Mouse (Mus musculus) cerebellum, adult 11-12 months (tissue): ENCODE data around the gene 4931409K22Rik.
A peak's percentile ranks its signal among the peaks of the same experiment; 100 is the strongest.

ENCODE experiments used
- DNase-seq: peaks from one replicate; pipeline ENCODE4 v3.0.0; 2022

The 4931409K22Rik gene

DNA sequence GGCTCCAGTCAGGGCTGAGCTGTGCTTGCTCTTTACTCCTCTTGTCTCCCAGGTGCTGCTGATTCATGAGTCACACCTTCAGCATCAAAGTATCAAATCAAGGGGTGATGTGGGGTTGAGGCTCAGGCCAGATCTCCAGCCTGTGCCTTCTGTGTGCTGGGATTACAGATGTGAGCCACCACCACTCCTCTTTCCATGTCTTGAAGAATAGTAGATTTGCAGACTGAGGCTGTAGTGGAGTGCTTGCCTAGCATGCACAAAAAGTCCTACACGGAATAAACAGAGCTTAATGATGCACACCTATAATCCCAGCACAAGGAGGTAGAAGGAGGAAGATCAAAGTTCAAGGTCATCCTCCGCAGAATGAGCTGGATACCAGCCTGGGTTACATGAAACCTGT lies at the start of gene 4931409K22Rik:
Gene 4931409K22Rik, minus strand, starts transcription at position 101 of the 400 bp plus-strand sequence.
- DNase-seq = no peak

DNA sequence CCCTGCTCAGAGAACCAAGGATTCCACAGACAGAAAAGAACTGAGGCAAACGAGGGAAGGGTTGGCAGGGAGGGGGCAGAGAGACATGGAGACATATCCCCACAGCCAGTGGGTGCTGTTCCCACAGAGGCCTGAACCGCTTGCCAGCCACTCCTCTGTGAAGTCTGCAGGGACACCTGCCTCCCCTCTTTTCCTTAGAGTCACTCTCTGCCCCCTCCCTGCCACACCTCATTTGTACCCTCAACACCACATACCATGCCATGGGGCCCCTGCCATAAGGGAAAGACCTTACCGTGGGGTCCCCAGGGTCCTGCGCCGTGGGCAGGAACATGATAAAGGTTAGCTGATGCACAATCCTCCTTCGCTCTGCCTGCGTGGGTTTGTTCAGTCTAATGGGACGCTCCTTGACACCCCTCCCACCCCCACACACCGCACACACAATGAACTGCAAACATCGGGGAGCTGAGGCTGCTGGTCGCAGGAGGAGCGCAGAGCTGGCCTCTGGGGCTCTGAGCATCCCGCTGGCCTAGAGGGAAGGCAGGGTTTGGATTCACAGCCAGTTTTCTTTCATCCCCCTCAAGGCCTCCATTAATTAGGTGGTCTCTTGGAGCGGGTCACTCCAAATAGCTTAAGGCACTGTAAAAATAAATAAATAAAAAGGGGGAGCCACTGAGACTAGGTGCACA lies 49.5 kb upstream of the 4931409K22Rik start:
- DNase-seq = peak; percentile 41

DNA sequence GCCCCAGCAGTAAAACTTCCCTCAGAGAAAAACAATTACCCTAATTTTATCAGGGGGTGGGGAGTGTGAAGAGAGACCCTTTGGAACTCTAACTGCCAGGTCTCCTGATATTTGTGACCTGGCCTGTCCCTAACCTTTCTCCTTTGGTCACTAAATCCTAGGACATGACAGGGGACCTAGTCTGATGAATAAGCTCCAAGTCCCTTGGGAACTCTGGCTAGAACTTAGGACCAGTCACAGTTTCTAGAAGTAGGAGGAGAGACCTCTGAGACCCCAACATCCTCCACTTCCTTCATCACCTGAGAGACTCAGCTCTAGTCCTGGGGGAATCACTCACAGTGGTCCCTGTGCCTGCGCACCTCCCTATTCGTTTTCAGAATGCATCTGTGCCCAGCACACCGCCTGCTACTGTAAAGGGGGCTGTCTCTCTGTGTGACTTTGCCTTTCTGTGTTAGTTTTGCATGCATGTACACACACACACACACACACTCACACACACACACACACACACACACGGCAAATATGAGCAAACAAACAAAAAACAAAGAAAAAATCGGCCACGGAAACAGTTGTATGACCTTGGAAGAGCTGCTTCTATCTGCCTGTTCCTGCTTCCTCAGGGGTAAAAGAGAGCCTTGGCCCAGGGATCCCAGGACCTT lies 48.8 kb upstream of the 4931409K22Rik start:
- peak; percentile 27 for DNase-seq

DNA sequence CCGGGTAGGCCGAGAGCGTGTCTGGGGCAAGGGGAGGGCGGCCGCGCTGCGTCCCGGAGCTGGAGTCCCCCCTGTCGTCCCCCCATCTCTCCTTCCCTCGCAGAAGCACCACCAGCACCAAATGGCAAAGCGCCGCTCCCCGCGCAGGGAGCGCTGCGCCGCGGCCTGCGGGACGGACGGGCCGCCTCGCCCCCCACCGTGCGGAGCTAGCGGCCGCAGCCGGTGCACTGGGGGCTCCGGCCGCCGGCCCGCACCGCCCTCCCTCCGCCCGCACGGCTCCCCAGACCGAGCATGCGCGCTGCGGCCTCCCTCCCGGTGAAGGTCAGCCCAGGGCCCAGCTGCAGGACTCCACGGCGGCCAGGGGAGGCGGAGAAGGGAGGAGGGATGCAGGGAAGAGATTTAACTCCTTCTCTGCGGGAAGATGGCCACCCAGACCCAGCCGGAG lies 48.1 kb upstream of the 4931409K22Rik start:
- peak; percentile 86 for DNase-seq

DNA sequence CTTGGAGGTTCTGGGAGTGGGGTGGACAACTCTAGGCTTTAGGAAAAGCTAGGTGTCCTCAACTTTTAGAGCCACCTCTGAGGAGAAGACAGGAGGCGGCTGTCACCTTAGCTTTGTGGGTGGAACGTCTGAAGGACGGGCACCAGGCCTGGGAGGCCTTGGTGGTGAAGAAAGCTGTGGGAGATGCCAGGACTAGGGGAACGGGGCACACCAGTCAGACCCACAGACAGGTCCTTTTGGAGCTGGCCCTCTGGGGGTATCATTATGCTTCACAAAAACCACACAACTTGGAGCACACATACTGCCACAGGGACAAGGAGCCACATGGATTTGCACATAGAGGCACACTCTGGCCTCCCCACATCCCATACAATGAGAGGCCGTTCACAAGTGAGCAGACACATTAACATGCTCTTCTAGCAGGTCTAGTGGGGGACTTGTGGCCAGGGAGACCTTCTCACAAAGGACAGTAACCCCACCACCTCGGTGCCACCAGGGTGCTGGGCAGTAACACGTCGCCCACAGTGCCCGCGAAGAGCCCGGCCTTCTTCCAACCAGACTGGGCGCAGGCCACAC lies 47.6 kb upstream of the 4931409K22Rik start:
- peak; percentile 46 for DNase-seq

DNA sequence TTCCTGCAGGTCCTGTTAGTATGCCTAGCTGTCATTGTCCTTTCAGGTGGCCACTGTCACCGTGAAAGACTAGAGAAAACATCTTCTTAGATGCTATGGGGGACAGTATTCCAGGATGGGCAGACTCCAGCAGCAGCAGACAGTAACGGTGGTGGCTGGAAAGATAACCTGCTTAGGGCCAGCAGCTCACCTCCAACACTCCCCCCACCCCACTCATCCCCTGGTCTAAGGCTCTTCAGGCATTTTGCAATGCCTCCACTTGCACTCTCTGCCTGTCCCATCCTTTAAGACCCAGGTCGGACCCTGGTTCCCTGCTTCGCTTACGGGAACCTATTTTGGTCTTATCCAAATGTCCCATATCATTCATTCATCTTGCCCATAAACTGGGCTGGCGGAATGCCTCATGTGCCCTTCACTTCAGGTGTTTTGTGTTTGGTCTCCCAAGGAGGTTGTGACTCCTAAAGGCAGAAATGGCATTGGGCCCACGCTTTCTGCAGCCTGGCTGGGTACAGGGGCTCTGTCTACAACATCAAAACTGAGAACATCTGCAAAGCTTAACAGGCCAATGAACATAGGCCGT lies 46.9 kb upstream of the 4931409K22Rik start:
- DNase-seq = peak; percentile 57

DNA sequence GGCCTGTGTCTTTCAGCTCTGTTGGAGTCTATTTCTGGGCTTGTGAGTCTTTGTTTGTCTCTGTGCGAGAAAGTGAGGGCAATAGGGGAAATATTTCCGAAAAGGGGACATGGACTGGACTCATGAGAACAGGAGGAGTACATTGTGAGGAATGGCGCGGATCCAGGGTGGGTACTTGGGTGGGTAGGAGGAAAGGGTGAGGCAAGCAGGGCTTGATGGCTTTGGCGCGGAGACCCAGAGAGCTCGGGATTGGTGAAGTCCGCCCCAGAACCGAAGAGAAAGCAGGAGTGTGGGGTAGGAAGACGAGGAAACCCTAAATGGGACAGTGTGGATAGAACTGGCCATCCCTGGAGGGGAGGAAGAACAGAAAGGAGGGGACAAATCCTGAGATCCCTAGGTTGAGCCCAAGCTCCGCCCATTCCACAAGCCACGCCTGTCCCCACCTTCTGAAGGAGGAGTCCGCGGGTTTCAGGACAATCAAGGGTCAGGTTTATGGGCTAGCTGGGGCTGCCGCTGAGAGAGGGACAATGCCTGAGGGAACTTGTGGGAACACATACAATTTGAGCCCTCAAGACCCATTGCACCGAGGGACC lies 46.2 kb upstream of the 4931409K22Rik start:
- DNase-seq = peak; percentile 78

DNA sequence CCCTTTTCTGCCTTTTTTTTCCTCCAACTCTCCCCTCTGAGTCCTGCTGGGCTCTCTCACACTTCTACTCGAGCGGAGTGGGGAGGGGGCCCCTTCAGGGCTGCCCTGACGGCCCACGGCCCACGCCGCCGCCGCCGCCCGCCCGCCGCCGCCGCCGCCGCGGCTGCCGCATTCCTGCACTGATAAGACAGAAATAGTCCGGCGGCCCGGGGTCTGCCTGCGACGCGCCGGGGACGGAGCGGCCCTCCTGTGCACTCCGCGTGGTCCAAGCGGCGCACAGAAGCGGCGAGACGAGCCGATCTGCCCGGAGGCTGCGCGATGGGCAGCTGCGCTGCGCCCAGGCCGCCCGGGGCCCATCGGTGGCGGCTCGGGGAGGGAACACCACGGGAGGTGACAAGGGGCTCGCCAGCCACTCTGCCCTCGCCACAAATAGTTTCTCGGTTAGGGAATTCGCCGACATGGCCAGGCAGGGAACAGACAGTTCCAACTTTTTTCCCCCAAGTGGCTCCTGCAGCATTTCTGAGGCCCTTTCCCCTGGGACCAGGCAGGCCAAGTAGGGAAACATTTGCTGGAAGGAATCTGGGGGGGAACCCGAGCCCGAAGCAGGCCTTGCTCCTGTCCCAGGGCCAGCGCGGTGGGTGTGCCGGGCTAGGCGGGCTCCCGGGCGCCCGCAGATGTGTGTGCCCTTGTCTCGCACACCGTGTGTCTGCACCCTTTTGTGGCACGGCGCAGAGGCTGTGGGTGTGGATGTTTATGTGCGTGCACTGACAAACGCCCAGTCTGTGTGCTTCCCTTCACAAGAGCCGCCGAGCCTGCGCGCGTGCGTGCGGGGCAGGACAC lies 45.5 kb upstream of the 4931409K22Rik start:
- peak; percentile 55 for DNase-seq

DNA sequence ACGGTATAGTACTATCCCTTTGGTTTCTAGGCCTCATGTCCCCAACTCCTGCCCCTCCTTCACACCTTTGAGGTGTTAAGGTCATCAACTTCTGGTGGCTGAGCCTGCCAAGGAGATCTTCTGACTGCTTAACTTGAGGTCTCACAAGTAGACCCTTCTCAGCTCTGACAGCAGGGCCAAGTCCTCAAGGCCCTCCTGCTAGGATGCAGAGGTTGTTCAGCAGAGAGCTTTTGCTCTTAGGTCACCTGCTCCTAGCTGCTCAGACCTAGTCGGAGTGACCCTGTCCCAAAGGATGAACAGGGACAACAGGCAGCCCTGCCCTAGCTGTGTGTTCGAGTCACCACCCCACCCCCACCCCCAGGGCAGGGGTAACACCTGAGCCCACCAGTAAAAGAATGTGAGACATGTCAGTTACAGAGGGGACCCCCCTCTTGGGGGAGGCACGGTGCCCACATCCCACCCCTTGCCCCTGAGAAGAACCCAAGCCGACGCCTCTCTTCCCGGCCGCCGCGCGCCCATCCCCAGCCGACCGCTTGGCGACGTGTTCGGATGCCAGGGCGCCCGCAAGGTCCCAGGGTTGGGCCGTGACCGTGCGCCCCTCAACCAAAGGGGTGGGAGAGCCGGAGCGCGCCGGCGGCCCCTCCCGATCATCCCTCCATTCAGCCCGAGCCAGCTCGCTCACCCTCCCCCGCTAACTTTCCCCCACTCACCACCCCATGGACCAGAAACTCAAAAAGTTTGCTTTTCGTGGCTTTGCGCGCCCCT lies 44.6 kb upstream of the 4931409K22Rik start:
- peak; percentile 56 for DNase-seq

DNA sequence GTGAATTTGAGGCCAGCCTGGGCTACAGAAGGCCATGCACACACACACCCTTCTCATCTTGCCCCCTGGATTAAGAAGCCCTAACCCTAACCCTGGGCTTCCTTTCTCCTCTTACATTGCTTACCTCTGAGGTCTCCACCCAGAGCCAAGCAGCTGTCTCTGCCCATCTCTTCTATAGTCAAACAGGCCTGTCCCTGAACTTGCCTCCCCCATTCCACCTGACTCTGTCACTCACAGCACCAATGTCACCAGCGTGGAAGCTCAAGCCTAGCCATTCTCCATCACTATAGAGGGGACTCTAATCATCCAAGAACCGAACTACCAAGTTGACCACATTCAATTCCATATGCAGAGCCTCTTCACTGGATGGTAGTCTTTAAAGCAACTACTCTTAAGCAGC lies 43.6 kb upstream of the 4931409K22Rik start:
- DNase-seq = no peak

DNA sequence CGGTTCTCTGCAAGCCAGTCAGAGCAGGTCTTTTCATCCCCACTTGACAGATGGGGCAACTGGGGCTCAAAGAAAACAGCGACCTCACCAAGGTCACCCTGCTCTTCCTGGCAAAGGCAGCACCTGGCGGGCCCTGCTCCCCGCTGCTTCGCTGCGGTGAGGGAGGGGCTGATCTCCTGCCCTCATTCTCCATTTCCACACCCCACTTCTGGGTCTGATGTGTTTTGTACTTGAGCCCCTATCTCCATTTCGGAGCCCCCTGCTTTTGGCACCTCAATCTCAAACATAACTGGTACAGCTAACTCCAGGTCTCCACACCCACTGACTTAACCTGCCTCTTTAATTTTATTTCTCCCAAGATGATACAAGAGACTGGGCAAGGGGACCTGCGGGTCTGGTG lies 42.5 kb upstream of the 4931409K22Rik start:
- peak; percentile 42 for DNase-seq

DNA sequence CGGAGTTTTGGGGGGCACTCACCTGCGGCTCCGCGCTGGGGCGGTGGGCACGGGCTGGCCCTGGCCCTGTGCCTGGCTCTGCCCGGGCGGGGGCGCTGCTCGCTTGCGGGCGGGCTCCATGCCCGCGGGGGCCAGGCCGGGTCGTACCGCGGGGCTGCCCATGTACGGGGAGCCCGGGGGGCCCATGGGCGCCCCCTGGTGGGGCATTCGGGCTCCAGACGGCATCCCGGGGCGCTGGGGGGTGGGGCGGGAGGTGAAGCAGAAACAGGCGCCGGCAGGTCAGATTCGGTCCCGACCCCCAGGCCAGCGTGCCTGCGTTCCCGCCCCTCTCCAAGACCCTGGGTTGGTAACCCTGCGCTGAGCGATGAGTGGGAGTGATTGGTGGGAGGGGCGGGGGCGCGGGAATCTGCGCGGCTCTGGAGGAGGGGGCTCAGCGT lies 42.0 kb upstream of the 4931409K22Rik start:
- peak; percentile 66 for DNase-seq

DNA sequence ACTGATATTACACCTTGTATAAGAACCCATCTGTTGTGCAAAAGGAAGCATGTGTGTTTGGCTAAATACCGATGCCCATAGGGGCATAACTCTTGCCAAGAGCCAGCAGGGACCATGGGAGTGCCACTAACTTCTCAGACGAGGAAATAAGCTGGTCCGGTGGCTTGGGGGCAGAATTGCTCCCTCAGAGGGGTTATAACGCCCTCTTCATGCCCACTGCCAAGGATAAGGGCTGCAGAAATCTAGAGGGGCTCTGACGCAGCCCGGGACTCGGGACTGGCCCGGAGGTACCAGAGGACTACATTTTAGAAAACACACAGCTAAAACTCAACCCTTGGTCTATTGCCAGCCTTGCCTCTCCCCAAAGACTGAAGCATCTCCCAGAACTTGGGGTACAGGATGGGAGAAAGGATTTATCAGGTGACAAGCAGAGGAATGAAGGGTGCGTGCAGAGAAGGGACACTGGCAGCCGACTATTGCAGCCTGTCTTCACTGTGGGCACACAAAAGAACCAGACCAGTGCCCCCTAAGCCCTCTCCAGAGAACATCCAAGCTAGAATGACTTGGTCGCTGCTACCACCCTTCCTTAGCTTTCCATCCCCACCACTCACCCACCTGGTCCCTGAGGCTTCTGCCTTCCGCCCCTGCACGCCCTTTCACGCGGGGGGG lies 41.4 kb upstream of the 4931409K22Rik start:
- DNase-seq = peak; percentile 66

DNA sequence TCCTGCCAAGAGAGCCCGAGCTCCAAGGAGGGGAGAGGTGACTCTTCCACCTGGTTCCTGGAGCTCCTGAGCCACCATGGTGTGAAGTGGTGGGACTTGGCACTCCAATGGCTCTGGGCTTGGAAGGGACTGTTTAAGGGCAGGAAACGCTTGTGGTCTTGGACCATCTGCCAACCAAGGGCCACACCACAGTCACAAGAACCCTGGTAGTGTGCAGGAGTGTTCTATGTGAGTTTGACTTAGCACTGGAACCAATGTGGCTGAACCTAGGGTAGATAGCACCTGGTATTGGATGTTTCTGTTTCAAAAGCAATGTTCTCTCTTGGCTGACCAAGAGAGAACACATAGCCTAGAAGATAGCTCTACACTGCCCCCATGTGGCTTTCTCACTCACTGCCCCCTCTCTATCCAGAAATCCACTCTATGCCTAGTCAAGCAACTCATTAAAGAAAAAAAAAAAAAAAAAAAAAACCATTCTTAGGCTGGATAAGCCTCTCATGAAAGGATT lies 40.7 kb upstream of the 4931409K22Rik start:
- peak; percentile 75 for DNase-seq

DNA sequence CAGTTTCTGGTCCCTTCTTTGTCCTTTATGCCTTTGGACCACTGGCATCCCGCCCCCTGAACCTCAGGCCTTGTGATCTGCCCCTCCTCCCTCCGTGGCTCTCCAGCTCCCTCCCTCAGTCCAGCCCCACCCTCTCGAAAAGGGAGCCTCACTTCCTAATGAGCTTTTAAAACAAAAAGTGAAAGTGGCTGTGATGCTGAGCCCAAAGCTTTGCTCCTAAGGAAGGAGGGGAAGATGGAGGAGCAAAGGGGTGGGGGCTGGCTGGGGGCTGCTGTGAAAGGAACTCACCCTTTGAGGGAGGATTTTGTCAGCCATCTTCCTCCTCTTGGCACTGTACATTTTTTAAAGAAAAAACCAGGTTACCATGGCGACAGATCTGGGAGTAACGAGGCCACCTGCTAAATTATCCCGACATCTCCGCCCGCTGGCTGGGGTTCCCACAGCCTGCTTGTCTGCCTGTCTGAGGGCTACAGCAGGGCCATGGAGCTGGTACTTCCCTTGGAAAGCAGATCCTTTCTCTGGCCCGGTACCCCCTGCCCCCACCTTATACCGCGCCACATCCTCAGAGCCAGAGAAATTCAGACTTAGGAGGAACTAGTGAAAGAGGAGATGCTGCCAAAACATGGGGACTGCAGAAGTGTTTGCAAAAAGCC lies 40.0 kb upstream of the 4931409K22Rik start:
- peak; percentile 59 for DNase-seq

DNA sequence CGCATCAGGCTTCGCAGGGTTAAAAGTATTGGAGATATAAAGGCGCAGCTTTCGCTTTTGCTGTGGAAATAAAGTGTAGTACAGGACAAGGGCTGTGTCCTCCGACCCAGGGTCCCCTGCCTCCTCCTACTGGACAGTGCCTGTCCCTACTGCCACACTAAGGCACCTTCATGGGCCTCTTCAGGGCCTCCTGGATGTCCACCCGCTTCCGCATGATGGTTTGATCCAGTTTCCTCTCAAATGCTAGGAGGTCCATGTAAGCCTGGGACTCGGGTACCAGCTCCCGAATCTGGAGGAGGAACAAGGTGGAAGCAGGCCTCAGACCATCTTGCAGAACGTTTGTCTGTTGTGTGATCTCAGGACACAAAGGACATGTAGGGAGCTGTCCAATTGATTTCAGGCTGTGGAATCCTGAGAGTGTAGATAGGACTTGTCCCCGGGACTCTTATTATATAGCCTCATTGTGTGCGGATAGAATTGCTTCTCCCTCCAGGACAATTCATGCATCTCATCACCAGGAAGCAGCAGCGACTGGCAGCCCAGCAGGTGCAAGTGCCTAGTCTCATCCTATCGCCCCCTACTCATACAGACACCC lies 39.3 kb upstream of the 4931409K22Rik start:
- DNase-seq = peak; percentile 20

DNA sequence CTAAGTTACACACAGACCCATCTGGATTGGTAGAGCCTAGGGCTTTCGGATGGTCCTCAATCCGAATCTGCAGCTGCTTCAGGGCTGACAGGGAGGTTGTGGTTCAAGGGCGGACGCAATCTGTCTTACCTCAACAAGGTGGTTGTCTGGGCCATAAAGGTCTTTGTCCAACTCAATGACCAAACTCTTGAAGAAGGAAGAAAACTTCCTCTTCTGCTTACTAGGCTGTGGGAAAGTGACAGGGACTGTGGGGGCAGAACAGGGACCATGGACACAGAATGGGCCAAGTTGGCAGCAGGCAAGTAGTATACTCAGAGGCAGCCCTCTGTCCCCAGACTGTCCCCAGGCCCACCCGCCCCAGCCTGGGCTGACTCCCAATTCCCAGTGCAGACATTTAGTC lies 38.7 kb upstream of the 4931409K22Rik start:
- peak; percentile 8 for DNase-seq

DNA sequence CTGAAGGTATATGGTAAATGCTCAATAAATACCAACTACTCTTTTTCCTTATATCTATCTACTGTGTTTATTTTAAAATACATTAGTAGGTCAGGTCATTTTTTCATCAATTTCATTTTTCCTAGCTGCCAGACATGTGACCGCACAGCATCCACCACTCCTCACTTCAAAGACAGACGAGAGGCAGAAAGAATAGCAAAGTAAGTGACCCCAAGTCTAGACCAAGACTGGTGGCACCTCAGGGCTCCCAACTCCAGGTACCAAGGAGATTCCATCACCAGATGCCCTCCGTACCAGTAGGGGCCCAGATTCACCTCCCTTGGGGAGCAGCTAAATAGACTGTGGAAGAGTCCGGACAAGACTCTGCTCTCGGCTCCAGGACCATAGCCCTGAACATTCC lies 37.7 kb upstream of the 4931409K22Rik start:
- DNase-seq = peak; percentile 6

DNA sequence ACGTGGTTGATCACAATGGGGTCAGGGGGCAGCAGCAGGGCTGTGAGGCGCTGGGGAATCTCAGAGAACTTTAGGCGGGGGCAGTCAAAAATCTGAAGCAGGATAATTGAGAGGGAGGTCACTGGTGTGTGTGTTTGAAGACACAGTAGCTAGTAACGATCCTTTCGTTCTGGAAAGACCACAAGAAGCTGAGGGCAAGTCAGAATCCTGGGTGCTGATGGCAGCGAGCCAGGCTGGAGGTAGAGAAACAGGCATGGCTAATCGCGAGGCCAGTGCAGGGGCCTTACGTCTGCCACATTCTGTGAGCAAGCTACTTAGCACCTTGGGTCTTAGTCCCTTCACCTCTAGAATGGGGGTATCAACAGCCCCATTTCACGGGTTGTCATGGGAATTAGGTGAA lies 37.3 kb upstream of the 4931409K22Rik start:
- peak; percentile 29 for DNase-seq

DNA sequence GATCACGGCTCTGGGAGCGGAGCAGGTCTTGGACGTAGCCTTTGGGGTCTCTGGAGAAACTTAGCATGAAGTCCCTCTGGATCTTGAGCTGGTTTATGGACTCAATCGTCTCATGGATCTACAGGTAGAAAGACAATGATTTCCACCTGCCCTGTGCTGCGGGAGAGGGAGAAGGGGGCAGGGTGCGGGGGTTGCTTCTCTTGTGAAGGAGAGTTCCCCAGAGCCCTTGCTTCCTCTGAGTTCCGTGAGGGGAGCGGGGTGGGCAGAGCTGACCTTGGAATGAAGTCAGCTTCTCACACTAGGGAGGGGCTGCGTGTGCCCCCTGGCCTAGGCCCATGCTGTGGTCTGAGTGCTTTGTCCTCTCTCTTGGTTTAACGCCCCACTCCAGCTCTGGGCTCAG lies 36.6 kb upstream of the 4931409K22Rik start:
- DNase-seq = peak; percentile 21
